Mouse (Mus musculus): ENCODE measurements around the gene Plxna2.

Plxna2 gene

DNA sequence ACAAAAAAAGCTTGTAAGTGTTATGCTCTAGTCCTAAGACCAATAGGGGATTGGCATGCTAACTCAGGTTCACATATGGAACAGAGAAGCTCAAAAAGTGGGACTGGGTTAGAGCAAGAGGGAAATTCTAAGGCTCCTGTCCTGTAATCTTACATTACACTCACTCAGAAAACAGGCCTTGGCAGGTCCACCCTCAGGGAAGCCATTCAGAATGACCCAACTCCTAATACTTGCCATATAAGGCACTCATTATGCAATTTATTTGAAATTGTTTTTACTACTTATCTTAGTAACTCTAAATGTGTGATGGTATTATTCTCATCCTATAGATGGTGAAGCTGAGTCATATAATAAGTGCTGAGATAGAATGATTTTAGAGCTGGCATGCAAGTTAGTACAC lies 146.9 kb downstream of the Plxna2 start:
- no peak for DNase-seq (ENCODE audit: low read depth, low spot score)

DNA sequence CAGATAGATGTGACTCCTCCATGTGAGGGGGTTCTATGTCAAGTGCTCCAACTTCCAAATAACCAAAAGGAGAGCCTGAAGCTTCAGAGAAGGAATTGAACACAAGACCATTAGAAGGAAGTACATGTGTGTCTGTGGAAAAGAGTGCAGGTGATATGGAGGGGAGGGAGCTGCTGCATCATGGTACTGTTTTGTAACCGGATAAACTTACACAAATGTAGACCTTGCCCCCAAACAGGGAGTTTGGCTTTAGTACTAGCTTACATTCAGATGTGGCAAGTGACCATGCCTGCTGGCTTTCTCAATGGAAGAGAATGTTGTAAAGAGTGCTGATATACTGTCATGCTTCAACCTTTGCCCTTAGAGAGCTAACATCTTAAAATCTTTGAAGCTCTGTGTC lies 150.8 kb downstream of the Plxna2 start:
- no peak for DNase-seq (ENCODE audit: low read depth, low spot score)

DNA sequence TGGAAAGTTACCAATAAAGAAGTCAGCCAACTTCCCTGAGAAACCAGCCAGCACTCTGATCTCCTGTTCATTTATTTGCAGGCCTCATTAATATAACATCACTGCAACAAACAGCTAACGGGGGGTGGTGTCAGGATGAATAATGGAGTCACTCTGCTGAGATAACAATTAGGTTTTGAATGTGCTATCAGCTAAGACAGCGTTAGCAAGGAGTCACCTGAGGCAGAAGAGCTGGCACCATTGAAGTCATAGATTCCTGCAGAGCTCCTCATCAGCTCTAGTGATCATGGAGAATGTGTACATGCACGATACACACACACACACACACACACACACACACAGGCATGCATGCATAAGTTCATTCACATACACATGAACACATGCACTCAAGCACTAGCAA lies 154.0 kb downstream of the Plxna2 start:
- DNase-seq (ENCODE audit: low read depth, low spot score) = no peak

GRCm38 (mm10) chr1:194773899-194774298 lies 155.9 kb downstream of the Plxna2 start:
- no peak for DNase-seq (ENCODE audit: low read depth, low spot score)

DNA sequence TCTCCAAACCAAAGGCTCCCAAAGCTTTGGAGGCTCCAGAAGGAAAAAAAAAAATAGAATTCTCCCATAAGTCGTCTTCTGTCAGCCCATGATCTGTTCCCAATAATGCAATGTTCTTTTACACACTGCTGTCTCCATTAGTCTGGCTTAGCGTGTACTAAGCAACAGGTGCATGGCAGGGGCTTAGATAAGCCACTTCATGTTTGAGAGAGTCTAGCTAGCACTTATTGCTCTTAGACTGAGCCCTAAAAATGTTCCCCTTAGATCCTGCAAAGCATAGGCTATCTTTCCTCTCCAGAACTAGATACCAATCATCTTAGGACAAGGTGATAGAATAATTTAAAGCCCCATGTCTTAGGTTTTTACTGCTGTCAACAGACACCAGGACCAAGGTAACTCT lies 156.3 kb downstream of the Plxna2 start:
- DNase-seq (ENCODE audit: low read depth, low spot score) = no peak

GRCm38 (mm10) chr1:194774754-194775153 lies 156.7 kb downstream of the Plxna2 start:
- DNase-seq (ENCODE audit: low read depth, low spot score) = peak; percentile 36

DNA sequence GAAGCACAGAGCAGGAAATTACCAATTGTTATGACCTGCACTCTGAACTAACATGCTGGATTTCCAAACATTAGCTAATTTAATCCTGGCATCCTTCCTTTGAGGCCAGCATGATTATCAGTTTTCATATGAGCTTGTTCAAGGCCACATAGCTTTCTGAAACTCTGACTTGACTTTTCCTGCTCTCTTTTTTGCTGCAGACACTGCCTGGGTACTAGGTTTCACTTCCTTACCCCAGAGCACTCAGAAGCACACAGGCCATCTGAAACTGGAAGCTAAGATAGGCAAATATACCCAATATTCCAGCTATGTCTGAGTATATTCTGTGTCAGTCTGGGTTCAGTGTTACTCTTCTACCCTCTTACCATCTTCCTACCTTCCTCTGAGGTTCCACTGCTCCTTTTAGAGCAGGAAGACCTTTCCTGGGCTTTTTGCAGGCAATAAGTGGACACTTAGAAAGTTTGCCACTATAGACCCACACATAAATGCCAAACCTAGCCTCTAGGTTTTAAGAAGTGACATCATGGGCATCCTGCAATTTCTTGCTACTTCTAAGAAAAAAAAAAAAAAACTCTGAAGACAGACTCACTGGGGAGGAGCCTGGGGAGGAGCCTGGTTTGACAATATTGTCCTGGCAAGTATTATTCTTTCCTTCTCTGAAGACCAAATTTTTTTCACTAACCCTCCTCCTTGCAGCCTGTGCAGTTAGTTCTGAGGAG lies 157.8 kb downstream of the Plxna2 start:
- DNase-seq (ENCODE audit: low read depth, low spot score) = no peak

GRCm38 (mm10) chr1:194776510-194777244 lies 158.7 kb downstream of the Plxna2 start:
- no peak for DNase-seq (ENCODE audit: low read depth, low spot score)

DNA sequence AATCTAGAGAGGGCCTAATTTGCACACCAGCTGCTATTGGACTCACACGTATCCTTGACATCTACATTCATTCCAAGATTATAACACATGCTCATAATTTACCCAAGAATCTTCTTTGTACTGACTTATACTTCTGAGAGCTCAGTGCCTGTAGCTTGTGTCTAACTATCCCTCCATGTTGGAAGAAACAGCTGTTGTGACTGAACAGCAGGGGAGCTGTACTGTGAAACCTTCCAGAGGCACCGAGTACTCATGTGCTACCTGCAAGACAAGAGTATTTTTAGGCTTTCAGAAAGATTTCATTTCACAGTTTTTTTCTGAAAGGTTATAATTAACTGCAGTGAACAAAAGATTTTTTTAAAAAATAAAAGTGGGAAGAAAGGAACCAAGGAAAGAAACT lies 159.6 kb downstream of the Plxna2 start:
- DNase-seq (ENCODE audit: low read depth, low spot score) = no peak

- no peak for DNase-seq (ENCODE audit: low read depth, low spot score)
Measured at GRCm38 (mm10) chr1:194780392-194780791, 162.4 kb downstream of the Plxna2 start.

DNA sequence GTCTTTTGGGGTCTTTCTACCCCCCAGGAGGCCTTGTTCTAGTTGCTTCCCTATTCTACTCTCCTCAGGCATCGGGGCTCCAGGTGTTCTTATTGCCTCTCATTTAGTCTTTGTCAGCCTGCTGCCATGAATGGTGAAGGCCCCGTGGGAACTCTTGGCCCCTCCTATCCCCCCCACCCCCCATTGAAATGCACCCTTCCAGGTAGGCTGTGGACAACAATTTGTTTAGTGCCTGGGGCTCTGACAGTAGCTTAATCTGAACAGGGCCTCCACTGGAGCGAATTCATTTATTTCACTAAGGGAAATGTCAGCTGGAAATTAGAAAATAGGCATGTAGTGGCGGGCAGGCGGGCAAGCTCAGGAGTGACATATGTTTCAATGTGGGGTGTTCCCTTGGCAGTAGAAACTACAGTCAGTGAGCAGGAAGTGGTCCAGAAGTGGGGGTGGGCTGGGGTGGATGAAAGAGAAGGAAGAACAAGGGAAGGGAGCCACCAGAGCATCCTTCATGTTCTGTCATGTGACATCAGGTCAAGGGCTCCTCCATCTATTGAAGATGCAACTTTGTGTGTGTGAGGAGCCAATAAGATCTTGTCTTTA lies 162.9 kb downstream of the Plxna2 start:
- DNase-seq (ENCODE audit: low read depth, low spot score) = no peak

- DNase-seq (ENCODE audit: low read depth, low spot score) = no peak
Measured at GRCm38 (mm10) chr1:194781556-194781955, 163.5 kb downstream of the Plxna2 start.

DNA sequence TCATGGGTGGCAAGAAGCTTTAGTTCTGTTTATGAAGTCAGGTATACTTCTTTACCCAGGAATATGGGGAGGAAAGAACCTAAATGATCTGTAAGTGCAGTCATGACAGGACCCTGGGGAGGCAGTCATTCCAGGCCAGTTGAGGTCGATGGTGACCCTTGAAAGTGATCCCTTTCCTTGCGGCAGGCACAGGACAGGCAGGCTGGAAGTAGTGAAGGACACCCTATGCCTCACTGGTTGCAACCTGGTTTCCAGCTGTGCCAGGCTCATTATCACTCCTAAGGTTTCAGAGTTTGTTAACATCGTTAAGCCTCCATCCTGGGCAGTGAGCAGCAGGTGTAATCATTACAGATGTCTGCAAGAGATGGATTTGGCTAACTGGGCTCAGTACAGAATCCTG lies 164.3 kb downstream of the Plxna2 start:
- DNase-seq (ENCODE audit: low read depth, low spot score) = no peak

- DNase-seq (ENCODE audit: low read depth, low spot score) = no peak
Measured at GRCm38 (mm10) chr1:194787626-194788025, 169.6 kb downstream of the Plxna2 start.

DNA sequence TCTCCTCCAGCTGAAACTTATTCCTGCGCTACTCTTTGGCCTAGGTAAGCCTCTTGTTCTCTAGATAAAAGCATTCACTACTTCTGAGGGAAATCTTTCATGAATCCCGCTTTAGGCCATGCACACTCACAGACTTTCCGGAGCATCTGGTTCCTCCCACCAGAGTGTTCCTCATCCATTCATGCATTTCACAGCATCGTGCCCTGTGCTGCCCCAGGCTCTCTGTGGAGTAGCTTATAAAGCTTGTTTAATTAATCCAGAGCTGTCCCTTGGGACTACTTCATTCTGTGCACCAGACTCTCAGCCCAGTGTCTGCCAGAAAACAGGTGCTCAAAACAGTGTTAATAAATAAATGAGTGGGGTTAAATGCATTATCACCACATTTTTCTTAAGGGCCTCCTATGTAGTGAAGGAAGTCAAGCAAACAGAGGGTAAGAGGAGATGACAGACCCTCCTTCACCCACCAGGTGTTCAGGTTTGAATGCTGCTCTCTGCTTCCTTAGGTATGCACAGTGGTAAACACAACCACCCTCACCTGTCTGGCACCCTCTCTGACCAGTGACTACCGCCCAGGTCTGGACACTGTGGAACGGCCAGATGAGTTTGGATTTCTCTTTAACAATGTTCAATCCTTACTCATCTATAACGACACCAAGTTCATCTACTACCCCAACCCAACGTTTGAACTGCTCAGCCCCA lies 175.4 kb downstream of the Plxna2 start:
- DNase-seq (ENCODE audit: low read depth, low spot score) = no peak

DNA sequence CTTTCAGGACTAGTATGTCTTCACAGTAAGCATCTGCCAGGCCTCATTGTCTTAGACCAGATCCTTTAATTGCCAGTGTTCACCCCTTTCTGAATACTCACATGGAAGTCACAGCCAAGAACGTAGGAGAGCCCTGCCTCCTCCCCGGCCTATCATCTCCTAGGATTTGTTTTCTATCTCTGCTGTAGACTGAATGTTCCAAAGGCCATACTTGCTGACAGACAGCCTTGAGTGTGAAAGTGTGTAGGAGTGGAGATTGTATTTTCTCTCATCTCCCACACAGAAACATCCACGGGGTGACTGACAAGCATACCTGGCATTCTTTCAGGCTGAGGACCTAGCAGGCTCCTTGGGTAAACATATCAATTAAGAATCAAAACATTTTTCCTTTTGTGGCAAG lies 177.3 kb downstream of the Plxna2 start:
- DNase-seq (ENCODE audit: low read depth, low spot score) = no peak

DNA sequence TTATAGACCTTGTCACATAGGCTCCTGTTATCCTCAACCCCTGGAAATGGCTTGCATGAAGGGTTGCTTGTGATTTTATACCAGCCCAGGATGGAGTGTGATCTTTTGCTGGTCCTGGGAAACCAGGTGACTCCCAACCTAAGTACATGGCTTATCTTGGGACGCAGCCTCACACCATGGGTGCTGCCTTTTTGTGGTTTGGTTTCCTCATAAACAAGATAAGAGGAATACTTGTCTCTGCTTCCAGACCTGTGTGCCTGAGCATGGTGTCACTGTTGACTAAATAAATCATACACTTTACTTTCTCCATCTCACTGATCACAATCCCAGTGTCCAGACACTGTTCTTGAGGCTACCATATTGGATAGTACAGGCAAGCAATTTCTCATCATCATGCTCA lies 179.8 kb downstream of the Plxna2 start:
- DNase-seq (ENCODE audit: low read depth, low spot score) = no peak

GRCm38 (mm10) chr1:194798511-194798910 lies 180.5 kb downstream of the Plxna2 start:
- DNase-seq (ENCODE audit: low read depth, low spot score) = no peak

DNA sequence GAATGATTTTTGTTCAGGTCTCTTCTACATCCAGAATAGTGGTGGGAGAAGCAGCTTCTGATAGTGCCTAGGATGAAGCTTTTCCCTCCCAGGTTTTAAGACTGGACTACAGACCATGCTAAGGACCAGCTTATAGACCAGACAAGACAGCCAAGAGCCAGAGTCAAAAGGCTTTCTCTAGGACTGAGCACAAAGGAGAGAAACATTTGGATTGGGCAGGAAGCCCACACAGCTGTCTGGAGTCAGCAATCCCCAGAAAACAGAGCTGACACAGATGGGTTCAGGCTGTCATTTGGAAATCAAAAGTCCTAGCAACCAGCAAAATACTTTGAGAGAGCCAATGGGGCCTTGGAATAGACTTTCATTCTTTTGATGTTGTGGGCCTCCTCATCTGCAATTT lies 190.2 kb downstream of the Plxna2 start:
- DNase-seq (ENCODE audit: low read depth, low spot score) = no peak

DNA sequence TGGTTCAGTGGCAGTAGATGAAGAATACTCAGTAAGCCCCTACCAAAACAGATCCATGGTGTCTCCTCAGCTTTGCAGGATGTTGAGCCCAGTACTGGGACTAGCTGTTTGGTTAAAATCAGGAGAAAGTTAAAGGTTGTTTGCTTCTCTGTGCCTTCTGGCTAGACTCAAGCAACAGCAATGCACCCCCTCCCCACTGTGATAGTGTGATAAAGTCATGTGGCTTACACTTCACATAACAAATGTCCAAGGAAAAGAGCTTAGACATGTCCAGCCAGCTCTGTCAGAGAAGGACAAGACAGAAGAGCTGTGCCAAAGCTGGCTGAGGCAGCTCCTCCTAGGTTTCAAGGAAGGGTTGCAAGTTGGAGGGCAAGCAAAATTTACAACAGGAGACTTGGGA lies 190.7 kb downstream of the Plxna2 start:
- DNase-seq (ENCODE audit: low read depth, low spot score) = no peak

GRCm38 (mm10) chr1:194809600-194809999 lies 191.6 kb downstream of the Plxna2 start:
- DNase-seq (ENCODE audit: low read depth, low spot score) = no peak

DNA sequence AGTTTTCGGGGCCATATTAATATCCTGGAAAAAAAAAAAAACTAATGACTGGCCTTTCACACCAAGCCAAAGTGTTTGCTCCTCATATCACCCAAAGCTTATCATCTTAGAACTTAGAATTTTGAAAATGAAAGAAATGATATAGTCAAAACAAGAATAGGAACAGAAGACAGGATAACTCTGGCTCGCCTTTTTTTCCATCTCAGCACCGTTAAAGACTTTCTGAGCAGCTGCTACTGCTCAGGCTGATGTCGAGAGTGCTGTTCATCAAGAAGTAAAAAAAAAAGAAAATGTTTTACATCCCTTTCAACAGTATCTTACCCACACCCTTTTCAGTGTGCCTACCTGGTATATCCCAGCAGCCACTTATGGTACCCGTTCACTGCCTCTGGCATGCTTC lies 196.2 kb downstream of the Plxna2 start:
- no peak for DNase-seq (ENCODE audit: low read depth, low spot score)
